Mouse (Mus musculus): Measurements from ENCODE around the gene Gramd1b.

Gene Gramd1b

GRCm38 (mm10) chr9:40370151-40370550 lies 161.0 kb downstream of the Gramd1b start:
- no peak for DNase-seq (ENCODE audit: low spot score in 2 of 2)

- DNase-seq (ENCODE audit: low spot score in 2 of 2) = no peak
Measured at GRCm38 (mm10) chr9:40366795-40367194, 164.4 kb downstream of the Gramd1b start.

GRCm38 (mm10) chr9:40364312-40364711 lies 166.9 kb downstream of the Gramd1b start:
- DNase-seq (ENCODE audit: low spot score in 2 of 2) = no peak

GRCm38 (mm10) chr9:40361970-40362369 lies 169.2 kb downstream of the Gramd1b start:
- no peak for DNase-seq (ENCODE audit: low spot score in 2 of 2)

- peak in 1 of 2 experiments; percentile 38 for DNase-seq (ENCODE audit: low spot score in 2 of 2)
Measured at GRCm38 (mm10) chr9:40358408-40358896, 172.7 kb downstream of the Gramd1b start.

- DNase-seq (ENCODE audit: low spot score in 2 of 2) = no peak
Measured at GRCm38 (mm10) chr9:40356768-40357446, 174.3 kb downstream of the Gramd1b start.

GRCm38 (mm10) chr9:40356368-40356767 lies 174.8 kb downstream of the Gramd1b start:
- DNase-seq (ENCODE audit: low spot score in 2 of 2) = no peak

- DNase-seq (ENCODE audit: low spot score in 2 of 2) = no peak
Measured at GRCm38 (mm10) chr9:40355406-40355805, 175.8 kb downstream of the Gramd1b start.

GRCm38 (mm10) chr9:40353596-40353995 lies 177.6 kb downstream of the Gramd1b start:
- no peak for DNase-seq (ENCODE audit: low spot score in 2 of 2)

GRCm38 (mm10) chr9:40350640-40351039 lies 180.5 kb downstream of the Gramd1b start:
- DNase-seq (ENCODE audit: low spot score in 2 of 2) = peak in 1 of 2 experiments; percentile 52

GRCm38 (mm10) chr9:40350052-40350451 lies 181.1 kb downstream of the Gramd1b start:
- DNase-seq (ENCODE audit: low spot score in 2 of 2) = no peak

- no peak for DNase-seq (ENCODE audit: low spot score in 2 of 2)
Measured at GRCm38 (mm10) chr9:40349554-40349953, 181.6 kb downstream of the Gramd1b start.

GRCm38 (mm10) chr9:40348714-40349233 lies 182.4 kb downstream of the Gramd1b start:
- no peak for DNase-seq (ENCODE audit: low spot score in 2 of 2)

- peak; percentile 41 to 70 for DNase-seq (ENCODE audit: low spot score in 2 of 2)
Measured at GRCm38 (mm10) chr9:40346232-40346984, 184.8 kb downstream of the Gramd1b start.

GRCm38 (mm10) chr9:40345493-40346231 lies 185.5 kb downstream of the Gramd1b start:
- DNase-seq (ENCODE audit: low spot score in 2 of 2) = peak in 1 of 2 experiments; percentile 42

- DNase-seq (ENCODE audit: low spot score in 2 of 2) = peak in 1 of 2 experiments; percentile 30
Measured at GRCm38 (mm10) chr9:40344801-40345492, 186.2 kb downstream of the Gramd1b start.

GRCm38 (mm10) chr9:40343828-40344227 lies 187.4 kb downstream of the Gramd1b start:
- DNase-seq (ENCODE audit: low spot score in 2 of 2) = no peak

- DNase-seq (ENCODE audit: low spot score in 2 of 2) = no peak
Measured at GRCm38 (mm10) chr9:40343053-40343652, 188.0 kb downstream of the Gramd1b start.

- DNase-seq (ENCODE audit: low spot score in 2 of 2) = no peak
Measured at GRCm38 (mm10) chr9:40342101-40342500, 189.1 kb downstream of the Gramd1b start.

- no peak for DNase-seq (ENCODE audit: low spot score in 2 of 2)
Measured at GRCm38 (mm10) chr9:40339578-40339977, 191.6 kb downstream of the Gramd1b start.
